Mouse (Mus musculus) kidney, adult 2 months (tissue): ENCODE measurements at regions not wholly inside any gene's neighbourhood (a gene's known extent, or its start where the extent isn't known, plus 50 kb on each side); places are given as distances from the start of the nearest gene placed in this dataset.

ENCODE experiments used
- CTCF ChIP-seq: fragments of 200-500 bp; conservative IDR thresholded peaks from 2 replicates; pipeline ENCODE4 v1.5.1; 2011; ENCODE audit warnings: low read depth, mild to moderate bottlenecking, control low read depth, low read length, moderate library complexity, mixed read lengths; ENCODE audit not compliant: insufficient read depth, insufficient read length
- POLR2A ChIP-seq: fragments of 200-500 bp; IDR thresholded peaks from one replicate; pipeline ENCODE4 v1.6.1; 2011; ENCODE audit warnings: low read depth, low read length, control low read depth

GRCm38 (mm10) chr14:86358584-86358983 is 782.5 kb downstream of the Diaph3 start:
- TF ChIP-seq POLR2A: no peak
- TF ChIP-seq CTCF: no peak
